Mouse (Mus musculus) heart, adult 2 months (tissue): ENCODE measurements around the gene Ifng.

ENCODE experiments used
- CTCF ChIP-seq: fragments of 200-600 bp; IDR thresholded peaks from 2 replicates; pipeline ENCODE4 v1.8.1; 2022; ENCODE audit warnings: antibody characterized with exemption, mild to moderate bottlenecking, moderate library complexity
- EP300 ChIP-seq: fragments of 200-500 bp; IDR thresholded peaks from 2 replicates; pipeline ENCODE4 v1.6.1; 2011; ENCODE audit warnings: low read depth, low read length, control low read depth; ENCODE audit not compliant: insufficient read depth

DNA sequence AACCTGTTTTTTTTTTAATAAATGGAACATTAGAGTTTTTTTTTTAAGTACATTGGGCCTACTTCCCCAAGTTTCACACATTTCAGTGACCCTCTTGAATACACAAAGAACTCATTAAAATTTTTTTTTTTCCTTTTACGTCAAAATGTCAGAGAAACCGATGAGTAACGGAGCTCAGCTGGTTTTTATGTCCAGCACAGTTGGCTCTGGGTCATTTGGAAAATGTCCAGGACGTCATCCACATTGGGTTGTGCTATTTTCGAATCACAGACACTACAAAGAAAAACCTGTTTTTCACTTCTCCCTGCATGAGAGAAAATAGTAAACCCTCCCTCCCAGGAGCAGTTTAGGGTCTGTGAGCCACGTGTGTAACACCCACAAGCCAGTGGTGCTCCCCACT, 25.6 kb downstream of the Ifng start:
- TF ChIP-seq CTCF: no peak
- TF ChIP-seq EP300: no peak
